10 mouse cellular contexts compared by ENCODE assay signal in the genomic region with DNA sequence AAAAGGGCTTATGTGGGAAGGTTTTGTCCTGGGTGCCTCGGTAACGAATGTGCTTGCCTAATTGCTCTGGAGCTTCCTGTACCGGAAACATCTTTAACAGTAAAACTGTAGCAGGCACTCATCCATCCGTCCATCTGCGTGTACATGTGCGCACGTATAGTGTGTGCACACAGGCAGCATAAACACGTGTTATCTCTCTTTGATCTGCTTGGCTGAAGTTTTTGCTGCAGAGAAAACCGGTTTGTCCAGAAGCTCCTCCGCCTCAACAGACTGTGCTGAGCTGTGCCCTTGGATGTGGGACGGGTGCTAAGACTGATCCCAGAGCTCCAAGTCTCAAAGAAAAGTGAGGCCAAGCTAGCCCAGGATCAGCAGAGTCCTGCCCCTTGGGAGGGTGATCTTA.
A peak's percentile ranks its signal among the peaks of the same experiment; 100 is the strongest.
DNase-seq lines count a peak whose midpoint lies in the region; ATAC-seq and TF ChIP-seq lines count a peak whose summit lies in the region.
"Had no signal": no experiment of that assay in that cellular context is flagged by ENCODE, and none has a peak within 500 bp of the region (broad histone marks: within the 10 kb centered on the region; RNA-seq: fewer than 3 reads in every experiment).

No protein-coding gene starts in this region.

- H3K9ac ChIP-seq in forebrain, embryonic 14.5 days (ENCODE audit: low read length), result no peak overlapping the region
- no peak overlapping the region for H3K9ac ChIP-seq in forebrain, embryonic 16.5 days (replicated peaks; ENCODE audit: low read depth, low read length)
- H3K9ac ChIP-seq in limb, embryonic 15.5 days, result no peak overlapping the region

- H3K27me3 ChIP-seq in forebrain, embryonic 14.5 days (replicated peaks; ENCODE audit: control insufficient read depth, insufficient read depth, low read length), result no peaks in the 10 kb centered on the region
- no peaks in the 10 kb centered on the region for H3K27me3 ChIP-seq in forebrain, embryonic 16.5 days (replicated peaks; ENCODE audit: control insufficient read depth, insufficient read depth, low read length)
- H3K27me3 ChIP-seq in kidney, adult 2 months (replicated peaks; ENCODE audit: control insufficient read depth, insufficient read depth, low read length), result no peaks in the 10 kb centered on the region
- no peaks in the 10 kb centered on the region for H3K27me3 ChIP-seq in limb, embryonic 15.5 days

- WGBS in forebrain, embryonic 14.5 days, result 77% methylated on average over 11 of the region's 11 CpGs
- WGBS in forebrain, embryonic 16.5 days, result 66% methylated on average over 11 of the region's 11 CpGs
- WGBS in kidney, adult 2 months, result 50% methylated on average over 11 of the region's 11 CpGs
- 43% methylated on average over 11 of the region's 11 CpGs for WGBS in limb, embryonic 15.5 days

- no peak for TF ChIP-seq POLR2A in kidney, adult 2 months (IDR thresholded peaks at IDR 0.05; ENCODE audit: low read depth, low read length)

- DNase-seq in forebrain, embryonic 14.5 days (ENCODE audit: low spot score), result peak; percentile 10
- DNase-seq in brain, adult 2 months (ENCODE audit: low read depth, low spot score), result peak; percentile 14
- peak; percentile 33 for DNase-seq in kidney, adult 2 months
- DNase-seq in T-cell, adult 2 months (ENCODE audit: low spot score), result no peak
- DNase-seq in gastrocnemius, postnatal 36 days, result no peak
- DNase-seq: cerebellum, postnatal 25 days; heart, postnatal 14 days had no signal

- H3K4me1 ChIP-seq in forebrain, embryonic 14.5 days (ENCODE audit: control insufficient read depth, insufficient read depth, low read length), result peaks cover 20% of the 10 kb centered on the region
- peaks cover 18% of the 10 kb centered on the region for H3K4me1 ChIP-seq in forebrain, embryonic 16.5 days (replicated peaks; ENCODE audit: control insufficient read depth, insufficient read depth, low read length)
- peaks cover 20% of the 10 kb centered on the region for H3K4me1 ChIP-seq in kidney, adult 2 months (ENCODE audit: control insufficient read depth, insufficient read depth, low read length)
- H3K4me1 ChIP-seq in limb, embryonic 15.5 days, result peaks cover 34% of the 10 kb centered on the region

- intact Hi-C loops in gastrocnemius, postnatal 36 days (cut with DNase I), result loop anchor here (5.0 kb wide), 1 partner anchor 129 kb away; no protein-coding TSS in a partner anchor

- H3K4me2 ChIP-seq in forebrain, embryonic 14.5 days (ENCODE audit: low read length), result no peak overlapping the region
- H3K4me2 ChIP-seq in forebrain, embryonic 16.5 days (ENCODE audit: low read length), result no peak overlapping the region
- H3K4me2 ChIP-seq in limb, embryonic 15.5 days, result no peak overlapping the region

- H3K4me3 ChIP-seq in forebrain, embryonic 14.5 days (ENCODE audit: low read depth, low read length), result no peak overlapping the region
- H3K4me3 ChIP-seq in forebrain, embryonic 16.5 days (replicated peaks; ENCODE audit: low read length), result no peak overlapping the region
- no peak overlapping the region for H3K4me3 ChIP-seq in kidney, adult 2 months (ENCODE audit: insufficient read depth, low read depth, low read length)
- no peak overlapping the region for H3K4me3 ChIP-seq in limb, embryonic 15.5 days

- no peak overlapping the region for H3K27ac ChIP-seq in forebrain, embryonic 14.5 days (ENCODE audit: low read depth, low read length)
- H3K27ac ChIP-seq in forebrain, embryonic 16.5 days (ENCODE audit: low read length), result no peak overlapping the region
- no peak overlapping the region for H3K27ac ChIP-seq in kidney, adult 2 months (ENCODE audit: insufficient read depth, low read depth, low read length)
- H3K27ac ChIP-seq in limb, embryonic 15.5 days, result peak overlapping the region; percentile 43; the same call in 1 of the 2 replicates

- no peak for ATAC-seq in forebrain, embryonic 14.5 days
- ATAC-seq in forebrain, embryonic 16.5 days, result no peak
- ATAC-seq in limb, embryonic 15.5 days (ENCODE audit: insufficient number of reproducible peaks, low FRiP score, low TSS enrichment, low read depth), result 0 out of 2 replicates have a peak, but pooled peaks have one; percentile 13
- ATAC-seq in activated CD4-positive, CD25-positive, alpha-beta regulatory T cell, adult 4 months, result no peak

- no peak for TF ChIP-seq CTCF in kidney, adult 2 months (conservative IDR thresholded peaks at IDR 0.05; ENCODE audit: insufficient read depth, insufficient read length, low read depth, low read length)

- no peaks in the 10 kb centered on the region for H3K9me3 ChIP-seq in forebrain, embryonic 14.5 days (replicated peaks; ENCODE audit: control insufficient read depth, low read length)
- no peaks in the 10 kb centered on the region for H3K9me3 ChIP-seq in forebrain, embryonic 16.5 days (ENCODE audit: control insufficient read depth, low read length)
- H3K9me3 ChIP-seq in limb, embryonic 15.5 days, result no peaks in the 10 kb centered on the region

- no peaks in the 10 kb centered on the region for H3K36me3 ChIP-seq in forebrain, embryonic 14.5 days (ENCODE audit: control insufficient read depth, insufficient read depth, low read length)
- H3K36me3 ChIP-seq in forebrain, embryonic 16.5 days (ENCODE audit: control insufficient read depth, insufficient read depth), result no peaks in the 10 kb centered on the region
- H3K36me3 ChIP-seq in kidney, adult 2 months (ENCODE audit: control insufficient read depth, insufficient read depth, low read length), result no peaks in the 10 kb centered on the region
- no peaks in the 10 kb centered on the region for H3K36me3 ChIP-seq in limb, embryonic 15.5 days

Comparison
In these comparisons a context has a peak if more than half of its experiments do, and no peak if none do; other contexts are left out.
1. DNase-seq: peak in forebrain, embryonic 14.5 days (single experiment), brain, adult 2 months (single experiment) and kidney, adult 2 months (single experiment); none in T-cell, adult 2 months (single experiment) and gastrocnemius, postnatal 36 days (0 of 2).